Mouse (Mus musculus) liver, postnatal 0 days (tissue): ENCODE measurements at regions not wholly inside any gene's neighbourhood (a gene's known extent, or its start where the extent isn't known, plus 50 kb on each side); places are given as distances from the start of the nearest gene placed in this dataset.

ENCODE experiments used
- CTCF ChIP-seq: sonication (generic); IDR thresholded peaks from 2 replicates; pipeline ENCODE4 v1.5.1; 2016; ENCODE audit warnings: antibody characterized with exemption, low read depth
- EP300 ChIP-seq: IDR thresholded peaks from 2 replicates; pipeline ENCODE4 v1.6.1; 2016; ENCODE audit warnings: antibody characterized with exemption, low read depth, mild to moderate bottlenecking

- TF ChIP-seq EP300 (no peak), CTCF (no peak)
These were observed 495.2 kb upstream of the Kif18a start for GRCm38 (mm10) chr2:108785161-108785957.
